Mouse (Mus musculus) ovary, postnatal 14 days (tissue): ENCODE measurements at regions not wholly inside any gene's neighbourhood (a gene's known extent, or its start where the extent isn't known, plus 50 kb on each side); places are given as distances from the start of the nearest gene placed in this dataset.

Experiments used
- DNase-seq: peaks from one replicate; pipeline ENCODE4 v3.0.0; 2022; ENCODE audit warnings: low spot score

DNA sequence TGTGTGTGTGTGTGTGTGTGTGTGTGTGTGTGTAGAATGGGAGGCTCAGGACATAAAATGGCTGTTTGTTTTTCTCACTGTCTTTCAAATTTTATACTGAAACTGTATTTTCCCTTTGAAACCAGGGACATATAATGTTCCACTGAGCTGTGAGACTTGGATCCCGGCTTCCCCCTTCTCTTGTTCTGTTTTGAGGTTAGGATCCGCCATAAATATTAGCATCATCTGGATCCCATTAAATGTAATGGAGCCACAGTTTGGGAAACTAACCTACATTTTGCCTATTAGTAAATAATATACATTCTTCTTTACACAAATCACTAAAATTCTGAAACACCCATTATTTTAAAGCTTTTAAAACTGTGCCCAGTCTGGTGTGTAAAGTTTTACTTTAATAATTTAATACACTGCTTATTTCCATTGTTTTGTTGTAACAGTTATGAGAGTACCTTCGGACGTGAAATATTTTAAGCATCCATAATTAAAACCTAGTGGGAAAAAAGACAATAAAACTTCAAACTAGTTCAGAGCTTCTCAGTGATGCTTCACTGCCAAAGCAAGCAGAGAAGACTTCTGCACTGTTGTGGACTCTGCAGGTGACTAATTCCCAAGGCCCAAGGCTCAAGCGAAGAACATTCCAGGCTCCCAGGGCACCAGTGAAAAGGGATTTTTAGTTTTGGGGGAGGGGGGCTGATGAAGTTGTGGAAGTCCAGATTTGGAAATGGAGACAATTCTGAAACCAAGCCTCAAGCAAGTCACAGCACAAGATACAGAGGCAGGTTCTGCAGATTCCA, 684.9 kb downstream of the Fat4 start:
- no peak for DNase-seq

- no peak for DNase-seq
Measured at GRCm38 (mm10) chr3:39575200-39575599, 688.5 kb downstream of the Fat4 start.

- no peak for DNase-seq
Measured at GRCm38 (mm10) chr3:39591312-39591711, 704.6 kb downstream of the Fat4 start.

DNA sequence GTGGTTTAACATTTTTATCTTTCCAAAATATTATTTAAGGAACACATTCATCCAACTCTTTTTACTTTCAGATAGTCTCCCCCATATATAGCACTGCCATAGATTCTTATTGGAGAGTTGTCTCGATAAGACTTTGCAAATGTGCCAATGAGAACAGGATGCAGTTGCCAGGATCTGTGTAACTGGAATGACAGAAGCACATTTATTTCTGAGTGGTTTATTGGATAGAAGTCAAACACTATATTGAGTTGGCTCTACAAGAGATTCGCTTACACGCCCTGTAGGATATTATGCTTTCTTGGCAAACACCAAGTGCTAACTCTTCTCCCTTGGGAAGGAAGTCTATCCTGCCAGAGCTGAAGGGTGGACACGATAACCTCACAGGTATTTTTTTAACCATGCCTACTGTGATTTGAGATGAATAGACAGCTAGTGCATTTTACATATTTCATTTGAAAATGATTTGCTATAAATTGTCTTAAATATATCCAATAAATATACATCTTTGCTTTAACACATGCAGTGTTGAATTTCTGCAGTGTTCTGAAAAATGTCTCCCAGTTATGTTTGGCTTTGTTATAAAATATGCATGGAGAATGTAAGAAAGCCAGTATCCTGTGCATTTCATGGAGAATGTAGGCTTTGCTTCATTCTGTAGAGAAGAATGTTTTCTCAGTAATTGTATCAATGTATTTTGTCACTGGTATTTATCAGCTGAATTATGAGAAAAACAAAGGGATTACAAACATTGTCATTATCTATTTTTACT, 705.8 kb downstream of the Fat4 start:
- no peak for DNase-seq

- DNase-seq, result no peak
Measured at GRCm38 (mm10) chr3:39609937-39610336, 723.2 kb downstream of the Fat4 start.

- DNase-seq, result no peak
Measured at GRCm38 (mm10) chr3:39612408-39612807, 725.7 kb downstream of the Fat4 start.

GRCm38 (mm10) chr3:39637924-39638323, 751.2 kb downstream of the Fat4 start:
- no peak for DNase-seq

GRCm38 (mm10) chr3:39643194-39643593, 756.5 kb downstream of the Fat4 start:
- no peak for DNase-seq

DNA sequence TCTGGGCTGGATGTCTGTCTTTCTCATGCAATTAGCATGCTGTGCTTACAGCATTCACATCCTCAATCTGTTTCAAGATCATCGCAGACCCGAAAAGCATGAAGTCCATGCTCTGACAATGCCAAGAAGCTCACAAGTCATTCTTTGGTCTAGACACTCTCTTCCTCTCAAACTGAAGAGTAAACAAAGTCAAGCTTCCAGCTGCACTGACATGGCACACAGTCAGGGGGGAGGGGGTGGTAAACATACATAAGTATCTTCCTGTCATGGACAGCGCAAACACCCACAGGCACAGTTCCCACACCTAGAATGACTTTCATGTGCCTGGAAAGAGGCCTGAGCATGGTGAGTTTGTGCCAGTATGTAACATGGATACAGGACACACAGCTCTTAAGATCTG, 780.1 kb downstream of the Fat4 start:
- no peak for DNase-seq

DNA sequence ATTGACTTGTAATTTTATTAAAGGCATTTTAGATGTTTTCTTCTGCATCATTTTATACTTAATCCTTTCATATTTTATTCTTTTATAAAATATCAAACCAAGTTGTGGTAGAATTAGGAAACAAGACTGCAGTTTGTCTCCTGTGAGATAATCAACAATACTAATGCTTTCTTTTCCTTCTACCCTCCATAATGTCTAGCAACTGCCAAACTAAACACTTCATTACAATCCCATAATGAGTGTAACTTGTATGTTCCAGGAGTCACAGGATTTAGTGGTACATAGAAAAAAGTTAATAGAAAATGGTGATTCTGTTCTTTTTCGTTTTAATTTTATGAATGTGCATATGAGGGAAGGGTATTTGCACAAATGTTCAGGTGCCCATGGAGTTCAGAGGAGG, 782.4 kb downstream of the Fat4 start:
- DNase-seq, result no peak

GRCm38 (mm10) chr3:39673997-39674396, 787.3 kb downstream of the Fat4 start:
- DNase-seq, result no peak

GRCm38 (mm10) chr3:39674927-39675326, 788.2 kb downstream of the Fat4 start:
- no peak for DNase-seq

GRCm38 (mm10) chr3:39705610-39706009, 818.9 kb downstream of the Fat4 start:
- no peak for DNase-seq

- no peak for DNase-seq
Measured at GRCm38 (mm10) chr3:39712795-39713709, 818.0 kb upstream of the Intu start.

GRCm38 (mm10) chr3:39714056-39714592, 817.0 kb upstream of the Intu start:
- DNase-seq, result no peak

DNA sequence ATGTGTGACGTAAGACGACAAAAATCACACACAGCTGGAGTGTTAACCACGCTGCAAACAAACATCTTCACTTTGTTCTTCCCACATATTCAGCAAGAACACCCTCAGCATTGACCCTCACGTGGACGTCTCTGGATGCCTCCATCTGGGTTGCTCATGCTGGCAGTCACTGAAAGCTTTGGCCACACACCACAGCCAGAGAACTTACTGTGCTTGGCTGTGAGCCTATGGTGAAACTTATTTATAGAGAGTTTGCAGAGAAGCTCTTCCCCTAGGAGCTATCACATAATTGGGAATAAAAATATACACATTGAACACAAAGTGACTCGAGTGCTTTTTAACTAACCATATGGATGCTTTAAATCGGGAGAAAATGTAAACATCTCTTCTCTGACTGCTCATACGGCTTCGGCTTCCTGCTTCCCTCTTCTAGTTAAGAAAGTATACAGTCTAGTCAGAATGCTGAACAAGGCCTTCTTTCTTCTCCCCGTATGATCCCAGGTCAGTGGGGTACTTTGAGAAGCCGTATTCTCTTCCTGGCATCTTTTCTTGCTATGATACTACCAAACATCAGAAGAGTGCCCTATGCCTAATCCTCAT, 812.0 kb upstream of the Intu start:
- no peak for DNase-seq

- DNase-seq, result no peak
Measured at GRCm38 (mm10) chr3:39725755-39726154, 805.3 kb upstream of the Intu start.

- no peak for DNase-seq
Measured at GRCm38 (mm10) chr3:39736639-39737038, 794.4 kb upstream of the Intu start.

DNA sequence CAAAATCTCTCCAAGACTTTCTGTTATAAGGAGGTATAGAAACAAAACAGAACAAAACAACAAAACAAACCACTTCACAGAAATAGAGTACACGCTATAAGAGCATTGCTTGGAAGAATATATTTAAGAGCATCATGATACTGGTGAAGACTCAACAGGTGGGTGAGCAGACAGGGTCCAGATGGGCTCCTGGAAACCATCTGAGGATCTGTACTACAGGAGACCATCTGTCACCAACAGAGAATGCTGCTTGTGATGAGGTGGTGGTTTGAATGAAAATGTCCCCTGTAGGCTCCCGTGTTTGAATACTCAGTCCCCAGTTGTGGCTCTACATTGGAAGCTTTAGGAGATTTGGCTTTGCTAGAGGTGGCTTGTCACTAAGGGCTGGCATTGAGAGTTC, 785.1 kb upstream of the Intu start:
- no peak for DNase-seq

DNA sequence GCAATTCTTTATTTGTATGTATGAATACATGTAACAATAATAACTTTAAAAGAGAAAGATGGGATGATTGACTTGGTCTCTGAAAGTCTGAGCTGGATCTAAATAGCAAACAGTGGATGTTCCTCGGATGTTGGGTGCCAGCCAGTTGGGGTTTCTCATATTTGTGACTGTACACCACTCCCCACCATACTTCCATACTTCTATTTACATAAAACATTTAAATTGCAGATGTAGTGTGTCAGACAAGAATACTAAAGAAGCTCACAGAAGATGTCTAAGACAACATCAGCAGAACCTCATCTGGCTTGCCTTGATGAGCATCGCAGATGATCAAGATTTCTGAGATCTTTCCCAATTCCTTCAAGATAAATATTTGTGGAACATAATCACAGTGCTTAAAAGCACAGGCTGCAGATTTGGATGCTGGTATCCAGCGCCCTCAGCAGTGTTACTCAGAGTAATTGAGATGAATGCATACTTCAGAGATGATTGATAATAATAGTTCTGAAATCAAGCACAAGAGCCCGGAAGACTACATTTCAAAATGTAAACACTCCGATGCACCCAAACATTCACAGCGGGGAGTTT, 762.0 kb upstream of the Intu start:
- DNase-seq, result no peak

DNA sequence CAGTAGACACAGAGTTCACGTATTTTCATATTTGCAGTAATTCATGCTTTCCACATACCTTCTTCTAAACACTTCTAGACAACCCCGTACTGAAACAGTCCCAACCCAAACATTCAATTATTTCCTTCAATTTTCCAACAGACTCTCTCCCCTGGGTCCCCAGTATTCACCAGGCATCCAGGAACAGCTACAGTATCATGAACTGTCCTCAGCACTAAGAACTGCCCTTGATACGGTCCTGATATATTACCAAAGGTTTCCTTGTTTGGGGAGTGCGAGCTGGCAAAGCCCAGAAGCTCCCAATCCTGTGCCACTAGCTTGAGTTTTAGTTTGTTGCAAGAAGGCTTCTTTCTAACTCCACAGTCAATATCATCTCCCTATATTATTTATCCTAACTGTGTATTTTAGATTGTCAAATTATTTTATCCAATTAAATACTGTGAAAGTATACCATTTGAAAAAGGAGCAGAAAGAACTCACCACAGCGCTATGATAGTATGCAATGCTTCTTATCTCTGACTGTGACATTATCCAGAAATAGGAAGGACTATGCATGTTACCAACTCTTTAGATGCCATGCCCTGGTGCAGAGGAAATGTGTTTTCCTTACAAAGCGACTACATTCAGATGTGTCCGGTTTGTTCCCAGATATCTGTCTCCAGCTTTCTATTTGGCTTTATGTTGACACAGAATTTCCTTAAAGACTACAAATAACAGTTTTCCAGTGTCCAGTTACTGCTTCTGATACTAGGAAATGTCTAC, 754.6 kb upstream of the Intu start:
- DNase-seq, result no peak
